Mouse (Mus musculus) midbrain, embryonic 14.5 days (tissue): Measurements from ENCODE around the gene Fto. TPM values are rescaled to one million over a fixed set of nuclear protein-coding genes. Genes with fewer than 3 reads are reported as not detected.

Experiments
- ATAC-seq: fragments of 200-750 bp; cut with Nextera tagmentation; 2 replicates; pipeline ENCODE4 v1.8.0; 2017; ENCODE audit warnings: moderate number of reproducible peaks, moderate library complexity; ENCODE audit not compliant: low FRiP score, low TSS enrichment
- DNase-seq: peaks from one replicate; pipeline ENCODE4 v3.0.0-alpha.2; 2015
- H3K27ac ChIP-seq: fragments of 300-500 bp; sonication (generic); replicated peaks from 2 replicates; pipeline ENCODE4 v1.5.1; 2014; ENCODE audit warnings: mild to moderate bottlenecking, low read depth, low read length, moderate library complexity
- H3K27me3 ChIP-seq: fragments of 300-500 bp; sonication (generic); 2 replicates; pipeline ENCODE4 v1.6.1; 2014; ENCODE audit warnings: low read length, control low read depth, mixed read lengths; ENCODE audit not compliant: control insufficient read depth, insufficient read depth
- H3K36me3 ChIP-seq: fragments of 300-500 bp; sonication (generic); 2 replicates; pipeline ENCODE4 v1.6.1; 2014; ENCODE audit warnings: low read length, control low read depth; ENCODE audit not compliant: control insufficient read depth, insufficient read depth
- H3K4me1 ChIP-seq: fragments of 300-500 bp; sonication (generic); 2 replicates; pipeline ENCODE4 v1.6.1; 2014; ENCODE audit warnings: mild to moderate bottlenecking, antibody characterized with exemption, low read length, control low read depth; ENCODE audit not compliant: control insufficient read depth, insufficient read depth
- H3K4me2 ChIP-seq: fragments of 300-500 bp; sonication (generic); 2 replicates; pipeline ENCODE4 v1.6.1; 2014; ENCODE audit warnings: mild to moderate bottlenecking, low read length, moderate library complexity
- H3K4me3 ChIP-seq: fragments of 300-500 bp; sonication (generic); replicated peaks from 2 replicates; pipeline ENCODE4 v1.5.1; 2014; ENCODE audit warnings: low read depth, low read length
- H3K9ac ChIP-seq: fragments of 300-500 bp; sonication (generic); replicated peaks from 2 replicates; pipeline ENCODE4 v1.6.1; 2014; ENCODE audit warnings: mild to moderate bottlenecking, low read length, moderate library complexity
- H3K9me3 ChIP-seq: fragments of 300-500 bp; sonication (generic); 2 replicates; pipeline ENCODE4 v1.6.1; 2016; ENCODE audit warnings: low read length, control low read depth, mixed read lengths; ENCODE audit not compliant: control insufficient read depth
- WGBS: fragments of 180-500 bp; shearing (Covaris S2); extraction: QIAGEN DNeasy Blood & Tissue Kit; methylation state at CpG from one replicate; pipeline ENCODE4 v1.1.7; 2014; 5-methylcytosine and 5-hydroxymethylcytosine counted together
- polyA plus RNA-seq: library from polyadenylated mRNA; unstranded; fragments of >200 nt; fragmentation: Nextera tagmentation; extraction: Ambion mirVana; gene quantifications from 2 replicates; pipeline ENCODE4 v1.2.1, GENCODE M21; 2014

The Fto gene
- polyA plus RNA-seq, 1 experiment from 2014 or later: 161 TPM

GRCm38 (mm10) chr8:91569874-91570273 is 256.5 kb downstream of the Fto start:
- DNase-seq (peak; percentile 32), ATAC-seq (no peak)
- H3K4me3 ChIP-seq: no peak overlapping the region
- no peaks in the 10 kb centered on the region for H3K36me3 ChIP-seq
- peaks cover 25% of the 10 kb centered on the region for H3K4me1 ChIP-seq
- no peak overlapping the region for H3K27ac ChIP-seq
- H3K9me3 ChIP-seq: no peaks in the 10 kb centered on the region
- no peak overlapping the region for H3K4me2 ChIP-seq
- no peaks in the 10 kb centered on the region for H3K27me3 ChIP-seq
- no peak overlapping the region for H3K9ac ChIP-seq
- WGBS: 23% methylated on average over 11 of the region's 11 CpGs

- 87% methylated on average over 7 of the region's 7 CpGs for WGBS
- DNase-seq: no peak
- H3K4me1 ChIP-seq: peaks cover 25% of the 10 kb centered on the region
Observed at GRCm38 (mm10) chr8:91570809-91571208, 257.5 kb downstream of the Fto start.

GRCm38 (mm10) chr8:91571978-91572377 is 258.7 kb downstream of the Fto start:
- Histone ChIP-seq H3K9ac (no peak overlapping the region), H3K9me3 (no peaks in the 10 kb centered on the region), H3K4me3 (no peak overlapping the region), H3K4me2 (no peak overlapping the region), H3K27ac (no peak overlapping the region), H3K4me1 (peaks cover 25% of the 10 kb centered on the region), H3K27me3 (no peaks in the 10 kb centered on the region), H3K36me3 (no peaks in the 10 kb centered on the region)
- DNase-seq (no peak), ATAC-seq (no peak)
- 50% methylated on average over 4 of the region's 4 CpGs for WGBS

More at GRCm38 (mm10) chr8:91570809-91571208, 257.5 kb downstream of the Fto start:
- H3K9ac ChIP-seq: no peak overlapping the region
- H3K4me2 ChIP-seq: no peak overlapping the region
- H3K36me3 ChIP-seq: no peaks in the 10 kb centered on the region
- H3K27me3 ChIP-seq: no peaks in the 10 kb centered on the region
- no peaks in the 10 kb centered on the region for H3K9me3 ChIP-seq
- ATAC-seq: no peak
- no peak overlapping the region for H3K27ac ChIP-seq
- H3K4me3 ChIP-seq: no peak overlapping the region

- Histone ChIP-seq H3K9ac (no peak overlapping the region), H3K4me2 (no peak overlapping the region), H3K4me1 (peaks cover 25% of the 10 kb centered on the region), H3K9me3 (no peaks in the 10 kb centered on the region), H3K36me3 (no peaks in the 10 kb centered on the region), H3K27ac (no peak overlapping the region), H3K4me3 (no peak overlapping the region), H3K27me3 (no peaks in the 10 kb centered on the region)
- WGBS: 23% methylated on average over 4 of the region's 4 CpGs
- no peak for ATAC-seq
- no peak for DNase-seq
Observed at GRCm38 (mm10) chr8:91572630-91573029, 259.3 kb downstream of the Fto start.

GRCm38 (mm10) chr8:91575576-91575975 is 262.3 kb downstream of the Fto start:
- 15% methylated on average over 3 of the region's 3 CpGs for WGBS

GRCm38 (mm10) chr8:91576086-91576917 is 263.0 kb downstream of the Fto start:
- Histone ChIP-seq H3K4me2 (0 out of 2 replicates have a peak overlapping the region, but pooled peaks have one; percentile 0), H3K36me3 (no peaks in the 10 kb centered on the region), H3K27ac (no peak overlapping the region), H3K27me3 (no peaks in the 10 kb centered on the region), H3K9me3 (no peaks in the 10 kb centered on the region), H3K4me1 (peaks cover 18% of the 10 kb centered on the region), H3K9ac (no peak overlapping the region), H3K4me3 (no peak overlapping the region)
- no peak for ATAC-seq
- 13% methylated on average over 17 of the region's 17 CpGs for WGBS
- peak; percentile 73 for DNase-seq

More at GRCm38 (mm10) chr8:91575576-91575975, 262.3 kb downstream of the Fto start:
- H3K4me3 ChIP-seq: no peak overlapping the region
- no peaks in the 10 kb centered on the region for H3K27me3 ChIP-seq
- H3K4me2 ChIP-seq: no peak overlapping the region
- peaks cover 18% of the 10 kb centered on the region for H3K4me1 ChIP-seq
- no peaks in the 10 kb centered on the region for H3K9me3 ChIP-seq
- H3K9ac ChIP-seq: no peak overlapping the region
- no peaks in the 10 kb centered on the region for H3K36me3 ChIP-seq
- DNase-seq (no peak), ATAC-seq (no peak)
- no peak overlapping the region for H3K27ac ChIP-seq

- Histone ChIP-seq H3K4me2 (0 out of 2 replicates have a peak overlapping the region, but pooled peaks have one; percentile 0), H3K27ac (no peak overlapping the region), H3K9ac (no peak overlapping the region), H3K9me3 (no peaks in the 10 kb centered on the region), H3K27me3 (no peaks in the 10 kb centered on the region), H3K36me3 (no peaks in the 10 kb centered on the region), H3K4me3 (no peak overlapping the region), H3K4me1 (peaks cover 18% of the 10 kb centered on the region)
- WGBS: 18% methylated on average over 6 of the region's 6 CpGs
- ATAC-seq (no peak), DNase-seq (no peak)
Observed at GRCm38 (mm10) chr8:91576918-91577241, 263.6 kb downstream of the Fto start.

GRCm38 (mm10) chr8:91577605-91578004 is 264.3 kb downstream of the Fto start:
- H3K9ac ChIP-seq: no peak overlapping the region
- ATAC-seq (no peak), DNase-seq (no peak)
- H3K4me2 ChIP-seq: no peak overlapping the region
- 95% methylated on average over 3 of the region's 3 CpGs for WGBS
- no peaks in the 10 kb centered on the region for H3K36me3 ChIP-seq
- H3K27me3 ChIP-seq: no peaks in the 10 kb centered on the region
- H3K9me3 ChIP-seq: no peaks in the 10 kb centered on the region
- H3K27ac ChIP-seq: no peak overlapping the region
- no peak overlapping the region for H3K4me3 ChIP-seq
- H3K4me1 ChIP-seq: peaks cover 18% of the 10 kb centered on the region
